Mouse (Mus musculus) heart, adult 11 months (tissue): Measurements from ENCODE around the gene Mrs2.

Experiments used
- DNase-seq: peaks from one replicate; pipeline ENCODE4 v3.0.0; 2022

The Mrs2 gene

GRCm38 (mm10) chr13:25019793-25020539 lies at the start of gene Mrs2:
Gene Mrs2 (minus strand): TSS chr13:25020379.
- peak; percentile 99 for DNase-seq

DNA sequence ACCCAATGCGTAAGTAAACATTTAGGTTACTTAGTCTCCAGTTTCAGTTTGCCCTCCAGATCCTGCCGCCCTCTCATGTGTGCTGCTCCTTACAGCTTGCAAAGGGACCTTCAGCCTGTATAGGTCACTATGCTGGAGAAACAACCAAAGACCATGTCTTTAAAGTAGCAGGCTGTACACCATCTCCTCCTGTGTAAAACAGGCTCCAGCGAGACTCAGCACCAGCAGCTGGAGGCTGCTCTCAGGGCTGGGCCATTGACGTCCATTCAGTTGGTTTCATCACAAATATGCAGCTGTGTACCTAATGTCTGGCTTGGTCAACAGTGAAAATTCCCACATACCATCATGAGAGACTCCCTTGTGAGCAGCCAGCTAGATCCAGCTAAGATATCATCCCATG lies 49.6 kb upstream of the Mrs2 start:
- peak; percentile 55 for DNase-seq

GRCm38 (mm10) chr13:25067183-25067582 lies 47.0 kb upstream of the Mrs2 start:
- no peak for DNase-seq

GRCm38 (mm10) chr13:25066659-25067058 lies 46.5 kb upstream of the Mrs2 start:
- DNase-seq = no peak

GRCm38 (mm10) chr13:25055873-25056667 lies 35.9 kb upstream of the Mrs2 start, which contains the start of gene Dcdc2a:
Gene Dcdc2a (plus strand): TSS chr13:25056004.
- DNase-seq = no peak

DNA sequence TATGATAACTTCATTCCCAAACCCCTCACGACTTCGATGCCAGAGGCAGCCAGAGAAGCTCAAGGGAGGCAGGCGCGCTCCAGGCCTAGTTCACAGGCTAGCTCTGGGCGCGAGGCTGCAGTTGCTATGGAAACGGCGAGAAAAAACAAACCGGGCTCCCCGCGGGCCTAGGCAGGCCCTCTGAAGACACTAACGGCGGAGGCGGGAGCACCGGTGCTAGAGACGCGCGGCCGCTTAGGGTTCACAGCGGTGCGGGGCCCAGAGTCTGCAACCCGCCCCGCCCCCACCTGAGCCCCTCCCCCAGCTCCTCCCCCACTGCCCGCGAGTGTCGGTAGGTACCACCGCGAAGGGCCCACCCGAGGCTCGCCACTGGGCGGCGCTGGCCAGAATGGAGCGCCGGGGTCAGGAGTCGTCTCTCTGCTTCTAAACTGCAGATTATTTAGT lies 35.0 kb upstream of the Mrs2 start:
- peak; percentile 64 for DNase-seq

GRCm38 (mm10) chr13:25052671-25053070 lies 32.5 kb upstream of the Mrs2 start:
- DNase-seq = no peak

DNA sequence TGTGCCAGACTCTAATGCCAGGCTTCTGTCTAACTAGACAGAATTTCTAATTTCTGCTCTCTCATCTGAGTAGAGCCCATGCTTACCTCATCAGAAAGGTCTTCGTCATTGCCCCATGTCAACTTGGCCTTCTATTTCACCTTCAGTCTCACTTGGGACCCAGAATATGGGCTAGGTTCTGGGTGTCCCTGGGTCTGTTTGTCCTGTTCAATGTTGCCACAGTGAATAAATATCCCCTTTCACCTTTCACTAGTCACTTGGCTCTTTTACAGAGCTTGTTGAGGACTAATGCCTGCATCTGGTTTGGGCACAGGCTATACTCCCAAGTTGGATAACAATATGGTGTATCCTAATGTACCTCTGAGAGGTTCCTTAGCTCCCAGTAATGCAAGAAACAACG lies 19.3 kb upstream of the Mrs2 start:
- no peak for DNase-seq

DNA sequence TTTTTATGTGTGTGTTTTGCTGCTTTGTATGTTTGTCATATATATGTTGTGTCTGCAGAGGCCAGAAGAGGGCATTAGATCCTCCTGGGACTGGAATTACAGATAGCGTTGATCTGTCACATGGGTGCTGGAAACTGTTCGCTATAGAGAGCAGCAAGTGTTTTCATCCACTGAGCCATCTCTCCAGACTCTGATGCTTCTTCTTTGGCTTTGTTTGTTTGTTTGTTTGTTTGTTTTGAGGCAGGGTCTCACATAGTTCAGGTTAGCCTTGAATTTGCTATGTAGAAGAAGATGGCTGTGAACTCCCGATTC lies 6.9 kb upstream of the Mrs2 start:
- no peak for DNase-seq

DNA sequence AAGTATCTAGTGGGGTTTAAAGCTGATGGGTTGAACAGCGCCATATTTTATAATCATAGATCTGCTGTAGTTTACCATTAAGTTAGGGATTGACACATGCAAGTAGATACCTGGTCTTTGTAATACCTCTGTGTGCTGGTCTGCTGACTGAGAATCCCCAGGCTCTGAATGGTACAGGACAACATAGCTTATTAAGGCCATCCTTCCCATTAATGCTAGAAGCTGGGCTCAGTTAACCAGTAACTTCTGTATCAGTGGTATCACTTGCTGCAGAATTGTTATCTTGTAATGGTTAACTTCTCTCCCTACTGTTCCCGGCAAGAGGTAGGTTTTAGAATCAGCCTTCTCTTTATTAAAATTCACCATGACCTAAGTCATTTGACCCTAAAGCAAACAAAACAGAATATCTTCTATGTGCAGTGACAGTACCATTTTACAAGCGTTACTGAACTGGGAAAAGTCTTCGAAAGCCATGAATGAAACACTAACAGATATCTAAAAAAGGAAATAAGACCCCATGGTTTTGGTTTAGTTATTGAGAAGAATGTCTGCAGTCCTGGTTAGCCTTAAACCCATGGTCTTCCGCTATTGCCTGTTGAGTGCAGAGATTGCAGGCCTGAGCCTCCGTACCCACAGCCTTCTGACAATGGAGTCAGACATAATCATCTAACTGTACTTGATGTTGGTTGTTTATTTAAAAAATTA lies 6.4 kb upstream of the Mrs2 start:
- no peak for DNase-seq

DNA sequence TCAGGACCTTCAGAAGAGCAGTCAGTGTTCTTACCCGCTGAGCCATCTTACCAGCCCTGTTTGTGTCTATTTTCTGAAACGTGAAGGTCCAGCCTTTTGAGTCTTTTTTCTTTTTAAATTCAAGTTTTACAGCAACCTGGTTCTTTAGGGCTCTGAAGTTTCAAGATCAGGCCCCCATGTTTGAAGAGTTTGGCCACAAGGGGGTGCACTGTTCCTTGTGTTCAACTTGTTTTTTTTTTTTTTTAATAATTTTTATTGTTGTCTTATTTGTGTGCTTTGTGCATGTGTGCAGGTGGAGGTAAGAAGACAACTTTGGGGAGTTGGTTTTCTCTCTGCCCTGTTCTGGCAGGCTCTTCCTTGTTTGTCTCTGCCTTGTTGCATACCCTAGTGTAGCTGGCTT lies 4.5 kb upstream of the Mrs2 start:
- no peak for DNase-seq

DNA sequence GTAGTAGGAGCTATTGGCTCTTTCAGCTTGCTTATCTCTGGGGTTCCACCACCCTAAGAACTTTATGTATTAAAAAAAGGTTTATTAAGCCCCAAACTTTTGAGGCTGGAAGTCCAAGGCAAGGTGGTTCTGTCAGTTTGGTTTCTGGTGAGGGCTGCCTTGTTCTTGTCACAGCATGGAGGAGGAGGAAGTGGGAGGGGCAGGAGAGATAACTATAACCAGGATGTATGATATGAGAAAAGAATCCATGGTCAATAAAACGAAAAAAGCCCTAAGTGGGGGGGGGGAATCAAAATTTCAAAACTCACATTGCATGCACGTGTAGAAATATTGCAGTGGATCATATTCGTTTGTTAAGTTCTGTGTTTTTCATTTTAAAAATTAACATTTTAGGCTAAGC lies 3.0 kb upstream of the Mrs2 start:
- DNase-seq = no peak

DNA sequence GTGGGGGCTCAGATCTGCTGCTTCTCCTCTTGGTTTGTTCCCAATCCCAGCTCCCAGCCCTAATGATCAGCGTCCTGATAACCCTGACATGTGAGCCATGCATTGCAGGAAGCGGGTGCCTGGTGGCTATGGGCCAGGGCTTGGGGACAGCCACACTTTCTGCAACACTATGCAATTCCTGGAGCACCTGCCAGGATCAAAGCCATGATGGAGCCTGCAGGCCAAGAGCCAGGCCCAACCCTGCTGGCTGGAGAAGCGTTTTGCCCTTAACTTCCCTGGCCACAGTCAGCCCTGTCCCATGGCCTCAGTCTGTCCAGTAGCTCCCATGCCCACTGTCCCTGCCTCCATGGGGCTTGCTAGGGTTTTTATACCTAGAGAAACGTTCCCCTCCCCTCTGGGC lies 2.2 kb upstream of the Mrs2 start:
- no peak for DNase-seq

DNA sequence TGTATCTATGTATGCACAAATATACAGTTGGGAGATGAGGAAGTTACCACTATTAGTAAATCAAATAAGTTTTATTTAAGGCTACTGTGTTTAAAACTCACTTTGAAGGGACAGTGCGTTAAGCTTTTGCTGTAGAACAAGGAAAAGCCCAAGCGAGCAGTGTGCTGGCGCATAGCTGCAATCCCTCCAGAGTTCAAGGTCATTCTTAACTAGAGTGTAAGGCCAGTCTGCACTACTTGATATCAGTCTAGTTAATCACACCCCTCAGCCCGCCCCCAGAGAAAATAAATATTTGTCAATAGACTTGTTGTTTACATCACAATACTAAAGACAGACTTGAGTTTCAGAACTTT lies 337 bp upstream of the Mrs2 start:
- DNase-seq = no peak

DNA sequence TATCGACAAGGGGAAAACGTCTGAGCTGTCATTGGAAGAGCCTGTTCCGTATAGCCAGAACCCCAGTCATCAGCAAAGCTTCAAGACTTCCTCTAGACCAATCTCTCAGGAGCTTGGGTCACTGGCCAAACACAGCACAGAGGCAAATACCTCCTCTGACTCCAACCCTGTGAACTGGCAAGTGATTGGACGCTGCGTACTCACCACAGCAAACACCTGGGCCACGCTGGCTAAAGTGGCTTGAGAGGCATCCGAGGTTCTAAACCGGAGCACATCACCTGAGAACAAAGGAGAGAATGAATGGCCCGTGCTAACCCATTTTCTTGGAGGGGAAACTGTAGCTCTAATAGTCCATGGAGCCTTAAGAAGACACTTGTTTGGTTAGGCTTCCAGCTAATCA lies 1.9 kb downstream of the Mrs2 start:
- peak; percentile 83 for DNase-seq

- peak; percentile 59 for DNase-seq
Observed at GRCm38 (mm10) chr13:25007115-25007514, 13.1 kb downstream of the Mrs2 start.

- no peak for DNase-seq
Observed at GRCm38 (mm10) chr13:25002965-25003364, 17.2 kb downstream of the Mrs2 start.

DNA sequence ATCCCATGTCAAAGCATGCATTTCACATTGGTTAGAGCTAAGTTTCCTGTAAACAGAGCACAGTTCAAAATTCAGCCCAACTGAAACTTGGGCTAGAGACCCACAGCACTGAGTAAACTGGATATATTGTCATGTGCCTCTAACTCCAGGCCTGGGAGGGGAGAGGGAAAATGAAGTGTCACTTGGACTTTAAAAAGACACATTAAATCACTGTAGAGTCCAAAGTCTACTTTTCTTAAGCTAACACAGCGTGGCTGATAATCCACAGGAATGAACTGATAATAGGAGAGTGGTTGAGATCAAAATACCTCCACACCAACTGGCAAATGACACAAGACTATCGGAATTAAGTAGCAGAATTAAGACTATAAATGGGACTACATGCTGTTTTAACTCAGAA lies 20.6 kb downstream of the Mrs2 start:
- DNase-seq = no peak

GRCm38 (mm10) chr13:24993160-24993559 lies 27.0 kb downstream of the Mrs2 start:
- peak; percentile 90 for DNase-seq

DNA sequence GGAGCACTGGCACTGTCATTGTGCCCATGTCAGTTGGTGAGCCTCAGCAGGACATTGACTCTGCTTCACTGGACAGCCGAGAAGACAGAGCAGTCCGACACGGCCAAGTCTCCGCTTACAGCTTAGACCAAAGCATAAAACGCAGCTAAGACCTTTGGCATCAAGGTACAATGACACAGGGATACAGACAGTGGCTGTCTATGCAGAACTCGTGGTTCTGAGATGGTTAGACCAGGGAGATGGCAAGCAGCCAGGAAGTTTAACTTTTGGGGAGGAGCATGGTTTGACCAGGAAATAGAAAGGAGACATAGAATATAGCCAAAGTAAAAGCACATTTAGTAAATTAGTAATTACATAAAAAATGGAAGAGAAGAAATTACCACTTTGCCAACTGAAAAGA lies 31.2 kb downstream of the Mrs2 start:
- DNase-seq = no peak

GRCm38 (mm10) chr13:24988391-24988790 lies 31.8 kb downstream of the Mrs2 start:
- no peak for DNase-seq

DNA sequence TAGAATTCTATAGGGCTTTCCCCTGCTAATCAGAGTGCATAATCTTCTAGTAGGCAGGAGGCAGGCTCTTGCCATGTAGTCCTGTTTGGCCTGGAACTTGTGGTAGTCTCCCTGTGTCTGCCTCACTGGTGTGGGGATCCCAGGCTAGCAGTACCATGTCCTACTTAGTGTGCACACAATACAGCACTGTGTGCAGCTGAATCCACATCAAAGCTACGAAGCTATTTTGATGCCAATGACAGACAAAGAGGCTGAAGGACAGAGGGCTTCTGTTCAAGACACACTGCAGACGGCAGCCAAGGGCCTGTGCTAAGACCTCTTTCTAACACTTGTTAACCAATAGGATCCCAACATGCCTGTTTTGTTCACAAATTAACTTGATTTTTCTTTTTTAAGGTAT lies 34.7 kb downstream of the Mrs2 start:
- DNase-seq = no peak

- DNase-seq = no peak
Observed at GRCm38 (mm10) chr13:24981031-24981430, 39.1 kb downstream of the Mrs2 start.

- DNase-seq = no peak
Observed at GRCm38 (mm10) chr13:24977820-24978342, 42.3 kb downstream of the Mrs2 start.
